Mouse (Mus musculus) lung, postnatal 25 days (tissue): ENCODE measurements around the gene Ppt2.

Experiments used
- DNase-seq: peaks from one replicate; pipeline ENCODE4 v3.0.0; 2022; ENCODE audit warnings: low spot score

Ppt2 gene

DNA sequence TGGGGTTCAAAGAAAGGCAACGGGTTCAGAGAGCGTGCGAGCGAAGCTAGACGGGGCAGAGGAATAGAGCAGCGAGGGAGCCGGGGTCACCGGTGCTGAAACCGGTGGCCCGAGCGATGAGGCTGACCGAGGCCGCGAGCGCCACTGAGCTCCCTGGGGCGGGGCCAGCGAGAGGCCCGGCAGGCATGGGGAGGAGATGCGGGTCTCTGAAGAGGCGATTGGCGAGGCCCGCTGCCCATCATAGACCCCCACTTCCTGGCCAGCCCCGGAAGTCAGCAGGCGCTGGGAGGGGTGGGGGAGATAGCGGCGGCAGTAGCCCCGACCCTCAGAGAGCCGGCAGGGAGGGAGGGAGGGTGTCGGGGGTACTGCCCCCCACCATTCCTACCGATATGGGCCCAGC lies 22.7 kb downstream of the Ppt2 start:
- DNase-seq, result peak; percentile 97

- DNase-seq, result peak; percentile 81
These were observed 23.6 kb downstream of the Ppt2 start for GRCm38 (mm10) chr17:34604511-34605237.

GRCm38 (mm10) chr17:34604061-34604508 lies 24.2 kb downstream of the Ppt2 start, which contains the start of gene Agpat1:
Gene Agpat1, plus strand, starts transcription at chr17:34604262.
- peak; percentile 99 for DNase-seq

DNA sequence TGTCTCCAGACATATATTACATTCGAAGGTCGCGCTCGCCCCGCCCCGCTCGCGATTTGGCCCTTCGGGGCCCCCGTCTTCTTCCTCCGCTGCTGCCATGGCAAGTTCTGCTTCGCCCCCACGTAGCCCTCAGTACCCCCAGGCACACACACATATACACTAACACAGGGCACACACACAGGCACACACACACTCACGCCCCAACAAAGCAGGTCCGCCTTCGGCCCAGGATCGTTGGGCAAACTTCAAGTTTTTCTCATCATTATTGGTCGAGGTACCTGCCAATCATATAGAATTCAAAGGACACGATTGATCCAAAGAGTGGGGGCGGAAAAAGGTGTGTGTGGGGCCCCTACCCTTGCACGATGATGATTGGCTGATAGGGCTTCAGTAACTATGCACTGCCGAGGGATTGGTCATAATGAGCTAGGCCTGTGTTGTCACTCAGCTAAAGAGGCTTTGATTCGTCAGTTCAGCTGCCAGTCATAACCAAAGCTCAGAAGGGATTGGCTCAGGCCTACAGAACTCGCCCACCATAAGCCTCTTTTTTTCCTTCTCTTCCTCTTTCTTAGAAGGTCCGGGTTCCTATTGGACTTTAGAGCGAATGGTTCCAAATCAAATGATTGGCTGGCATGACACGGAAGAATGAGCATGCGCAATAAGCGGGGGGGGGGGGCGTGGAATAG lies 24.8 kb downstream of the Ppt2 start, which contains the start of gene Rnf5:
Gene Rnf5 (minus strand): TSS at position 316 of the 686 bp plus-strand sequence.
- DNase-seq, result peak; percentile 100

DNA sequence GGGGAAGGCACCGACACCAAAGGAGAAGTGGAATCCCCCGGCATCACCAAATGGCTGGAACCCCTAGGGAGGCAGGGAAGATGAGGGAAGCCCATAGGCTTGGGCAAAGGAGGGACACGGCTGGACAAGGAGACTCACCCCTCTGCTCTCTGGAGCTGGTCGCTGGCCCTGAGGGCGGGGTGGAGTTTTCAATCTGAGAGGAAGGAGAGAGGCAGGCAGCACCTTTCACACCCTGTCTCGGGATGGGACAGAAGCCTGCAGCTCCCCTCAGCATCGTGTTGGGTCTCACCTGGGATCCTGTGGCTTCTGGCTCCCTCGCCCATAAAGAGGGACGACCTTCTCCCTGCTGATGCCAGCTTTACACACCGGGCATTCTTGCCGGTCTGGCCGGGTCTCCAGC lies 26.5 kb downstream of the Ppt2 start:
- DNase-seq, result no peak

DNA sequence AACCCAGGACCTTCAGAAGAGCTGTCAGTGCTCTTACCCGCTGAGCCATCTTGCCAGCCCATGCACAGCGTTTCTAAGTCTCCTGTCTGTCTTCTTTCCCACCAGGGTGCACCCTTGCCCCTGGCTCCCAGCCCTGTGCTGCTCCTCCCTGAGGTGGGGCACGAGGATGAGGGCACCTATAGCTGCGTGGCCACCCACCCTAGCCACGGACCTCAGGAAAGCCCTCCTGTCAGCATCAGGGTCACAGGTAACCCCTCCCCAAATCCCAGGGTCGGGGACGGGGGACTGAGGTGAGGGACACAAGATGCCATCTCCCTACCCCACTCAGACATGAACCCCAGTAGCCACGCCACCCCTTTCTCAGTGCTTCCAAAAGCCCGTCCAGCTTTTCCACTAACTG lies 28.4 kb downstream of the Ppt2 start:
- DNase-seq, result no peak

GRCm38 (mm10) chr17:34597566-34598095 lies 30.7 kb downstream of the Ppt2 start, which contains the start of gene Ager:
Gene Ager, plus strand, starts transcription at chr17:34597862.
- peak; percentile 80 for DNase-seq

GRCm38 (mm10) chr17:34596098-34596497 lies 32.2 kb downstream of the Ppt2 start:
- DNase-seq, result no peak

GRCm38 (mm10) chr17:34593752-34594525 lies 34.4 kb downstream of the Ppt2 start:
- no peak for DNase-seq

DNA sequence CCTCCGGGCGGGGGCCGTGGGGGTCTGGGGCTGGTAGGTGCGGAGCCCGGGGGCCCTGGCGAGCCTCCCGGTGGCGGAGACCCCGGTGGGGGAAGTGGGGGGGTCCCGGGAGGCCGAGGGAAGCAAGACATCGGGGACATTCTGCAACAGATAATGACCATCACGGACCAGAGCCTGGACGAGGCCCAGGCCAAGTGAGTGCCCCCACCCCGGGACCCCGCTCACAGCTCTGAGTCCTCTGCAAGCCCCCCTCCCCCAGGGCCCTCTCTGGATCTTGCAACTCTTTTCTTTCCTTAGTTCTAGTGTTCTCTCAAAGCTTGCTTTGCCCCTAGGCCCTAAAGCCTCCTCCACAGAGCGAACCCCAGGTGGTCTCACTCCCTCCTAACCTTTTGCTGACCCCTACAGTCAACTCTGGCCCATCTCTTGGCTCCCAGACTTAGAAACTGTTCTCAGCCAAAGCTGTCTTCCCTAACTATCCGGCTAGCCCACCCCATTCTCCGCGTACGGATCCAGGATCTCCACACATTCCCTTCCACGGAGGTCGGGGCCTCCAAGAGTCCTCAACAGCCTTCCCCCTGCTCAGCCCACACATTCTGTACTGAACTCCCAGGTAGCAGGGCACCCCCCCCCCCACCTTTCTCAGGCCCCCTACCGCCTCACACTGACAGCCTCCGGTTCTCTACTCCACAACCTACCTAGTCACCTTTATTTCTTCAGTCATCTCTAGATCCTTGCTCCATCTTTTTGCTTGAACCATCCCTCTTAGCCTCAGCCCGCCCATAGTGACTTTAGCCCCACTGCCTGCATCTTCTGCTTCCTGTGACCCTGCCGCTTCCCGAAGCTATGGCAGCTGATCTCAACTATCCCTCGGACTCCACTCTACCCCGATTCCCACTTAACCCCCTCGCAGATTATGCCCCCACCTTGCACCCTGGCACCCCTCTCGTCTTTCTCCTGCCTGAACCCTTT lies 35.4 kb downstream of the Ppt2 start:
- DNase-seq, result no peak

DNA sequence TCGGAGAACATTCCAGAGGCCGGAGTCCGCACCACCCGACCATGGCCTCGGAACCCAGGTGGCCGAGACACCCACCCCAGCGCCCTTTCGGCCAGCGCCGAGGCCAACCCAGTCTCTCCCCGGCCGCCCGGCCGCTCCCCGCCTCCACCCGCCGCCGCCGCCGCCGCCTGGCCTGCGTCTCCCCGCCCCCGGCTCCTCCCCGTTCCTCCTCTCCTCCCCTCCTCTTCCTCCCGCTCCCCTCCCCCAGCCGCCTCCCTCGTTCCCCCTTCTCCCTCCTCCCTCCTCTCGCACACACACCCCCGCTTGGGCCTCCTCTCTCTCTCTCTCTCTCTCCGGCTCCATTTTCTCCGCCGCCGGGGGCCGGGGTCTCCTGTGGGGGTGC lies 36.3 kb downstream of the Ppt2 start:
- peak; percentile 88 for DNase-seq

DNA sequence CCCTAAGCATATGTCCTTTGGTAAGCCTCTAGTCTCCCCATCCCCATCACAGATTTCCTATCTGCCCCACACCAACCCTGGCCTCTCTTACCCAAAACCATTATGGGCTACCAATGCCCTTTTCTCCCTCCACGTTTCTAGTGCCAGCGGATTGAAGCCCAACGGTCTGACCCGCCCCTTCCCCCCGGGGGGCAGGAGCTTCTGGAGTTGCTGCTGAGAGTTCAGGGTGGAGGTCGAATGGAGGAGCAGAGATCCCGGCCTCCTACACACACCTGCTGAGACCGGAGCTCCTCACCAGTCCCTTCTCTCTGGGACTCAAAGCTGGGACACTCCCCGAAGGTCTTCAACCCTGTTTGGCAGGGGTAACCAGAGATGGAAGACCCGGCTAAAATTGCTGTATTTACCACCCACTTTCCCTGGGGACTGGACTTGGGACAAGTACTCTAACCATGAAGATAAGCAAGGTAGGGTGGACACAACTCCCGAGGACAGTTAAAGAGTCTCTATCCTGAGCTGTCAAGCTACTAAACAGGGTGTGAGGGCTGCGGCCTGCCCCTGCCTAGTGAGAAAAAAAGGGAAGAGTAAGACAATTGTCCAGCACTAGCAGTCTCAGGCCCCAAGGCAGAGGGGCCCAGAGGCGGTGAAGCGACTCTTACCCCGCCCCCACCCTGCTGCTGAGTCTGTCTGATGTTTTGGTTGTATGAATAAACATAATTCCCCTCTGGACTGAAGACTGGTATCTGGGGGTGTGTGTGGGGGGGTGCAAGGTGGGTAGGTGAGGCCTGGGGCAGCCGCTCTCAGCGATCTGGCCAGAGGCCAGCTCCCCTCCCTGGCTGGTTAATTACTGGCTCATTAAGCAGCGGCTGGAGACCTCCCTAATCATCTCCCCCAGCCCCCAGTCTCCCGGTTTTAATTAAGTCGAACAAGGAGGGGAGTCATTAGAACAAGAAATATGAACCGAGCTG lies 37.0 kb downstream of the Ppt2 start, which contains the start of gene Pbx2:
Gene Pbx2 (plus strand): TSS at position 238 of the 965 bp plus-strand sequence.
- no peak for DNase-seq

DNA sequence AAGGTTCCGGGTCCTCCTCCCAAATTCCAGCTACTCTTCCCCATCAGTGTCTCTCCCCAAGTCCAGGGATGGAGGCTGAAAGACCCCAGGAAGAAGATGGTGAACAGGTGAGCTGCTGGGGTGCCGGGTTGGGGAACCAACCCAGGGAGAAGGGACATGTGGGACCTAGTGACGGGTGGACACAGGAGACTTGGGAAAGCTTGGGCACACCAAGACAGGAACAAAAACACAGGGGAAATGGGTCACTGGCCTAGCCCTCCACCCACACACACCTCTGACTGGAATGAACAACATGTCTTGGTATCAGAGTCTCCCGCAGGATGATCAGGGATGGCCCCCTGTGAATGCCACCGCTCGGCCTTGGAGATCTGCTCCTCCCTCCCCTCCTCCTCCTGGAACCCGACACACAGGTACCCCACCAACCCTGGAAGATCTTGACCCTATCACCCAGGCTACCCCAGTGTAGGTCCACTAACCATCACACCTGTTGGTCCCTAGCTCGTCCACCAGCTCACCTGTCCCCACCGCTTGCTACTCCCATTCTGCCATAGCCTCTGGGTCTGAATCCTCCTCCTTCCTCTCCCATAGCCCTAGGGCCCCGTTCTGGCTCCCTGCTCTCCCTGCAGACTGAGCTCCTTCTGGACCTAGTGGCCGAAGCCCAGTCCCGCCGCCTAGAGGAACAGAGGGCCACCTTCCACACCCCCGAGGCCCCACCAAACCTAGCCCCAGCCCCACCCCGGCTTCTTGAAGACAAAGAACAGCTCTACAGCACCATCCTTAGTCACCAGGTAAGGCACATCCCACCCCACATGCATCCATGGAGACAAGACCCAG lies 37.9 kb downstream of the Ppt2 start:
- no peak for DNase-seq

DNA sequence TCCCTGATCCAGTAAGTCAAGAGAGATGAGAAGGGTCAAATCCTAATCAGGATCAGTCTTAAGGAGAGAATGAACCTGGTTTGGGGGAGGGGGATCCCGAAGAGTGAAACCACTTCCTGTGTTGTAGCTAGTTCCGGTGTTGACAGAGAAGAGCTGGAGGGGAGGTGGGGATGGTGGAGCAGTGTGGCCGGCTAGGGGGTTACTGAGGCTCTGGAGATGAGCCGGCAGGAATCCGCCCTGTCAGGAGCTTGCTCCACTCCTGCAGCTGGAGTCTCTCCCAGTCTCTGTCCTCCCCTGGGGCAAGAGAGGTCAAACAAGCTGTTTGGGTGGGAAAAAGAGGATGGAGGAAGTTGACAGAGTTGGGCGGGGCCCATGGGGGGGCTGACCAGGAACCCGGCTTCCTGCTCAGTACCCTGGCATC lies 38.6 kb downstream of the Ppt2 start, which contains the start of gene Gpsm3:
Gene Gpsm3 (plus strand): TSS at position 126 of the 421 bp plus-strand sequence.
- DNase-seq, result peak; percentile 68

DNA sequence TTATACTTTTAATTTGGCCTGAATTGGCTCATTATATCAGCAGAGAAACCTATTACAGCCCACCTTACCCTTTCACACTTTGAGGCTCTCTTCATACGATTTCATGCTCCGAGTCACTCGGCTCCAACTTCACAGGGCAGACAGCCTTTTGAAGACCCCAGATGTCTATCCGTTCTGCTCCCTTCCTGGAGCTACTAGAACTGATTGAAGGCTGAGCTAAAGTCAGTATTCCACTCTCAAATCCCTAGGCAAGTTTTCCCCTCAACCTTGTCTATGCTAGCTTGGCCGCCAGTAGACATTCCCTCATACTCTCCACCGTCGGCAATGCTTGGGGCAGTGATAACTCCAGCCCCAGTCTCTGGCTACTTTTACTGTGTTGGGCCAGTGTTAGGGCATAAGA lies 39.1 kb downstream of the Ppt2 start:
- DNase-seq, result no peak

DNA sequence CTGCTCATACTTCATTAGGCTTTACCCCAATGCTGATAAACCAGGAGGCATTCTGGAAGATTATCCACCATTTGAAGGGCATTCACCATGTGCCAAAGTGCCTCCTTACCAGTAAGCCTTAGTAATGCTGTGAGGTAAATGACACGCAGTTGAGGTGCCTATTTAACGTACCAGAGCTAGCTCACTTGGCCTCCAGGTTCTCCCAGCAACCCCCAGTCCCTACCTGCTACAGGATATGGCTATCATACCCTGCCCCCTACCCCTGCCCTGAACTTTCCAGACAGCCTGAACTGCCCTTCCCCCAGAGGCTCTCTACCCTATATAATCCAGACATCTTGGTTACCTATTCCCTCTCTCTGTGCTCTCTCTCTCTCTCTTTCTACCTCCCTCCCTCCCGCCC lies 39.5 kb downstream of the Ppt2 start:
- no peak for DNase-seq

- no peak for DNase-seq
These were observed 40.5 kb downstream of the Ppt2 start for GRCm38 (mm10) chr17:34587814-34588213.

GRCm38 (mm10) chr17:34587423-34587811 lies 40.9 kb downstream of the Ppt2 start:
- peak; percentile 96 for DNase-seq
